Mouse (Mus musculus): ENCODE measurements around the gene Ngb. TPM values are rescaled to one million over a fixed set of nuclear protein-coding genes. Genes with fewer than 3 reads are reported as not detected.

The Ngb gene
- 1 to 10 TPM; 2.0 to 2.2 TPM for total RNA-seq (2021)

DNA sequence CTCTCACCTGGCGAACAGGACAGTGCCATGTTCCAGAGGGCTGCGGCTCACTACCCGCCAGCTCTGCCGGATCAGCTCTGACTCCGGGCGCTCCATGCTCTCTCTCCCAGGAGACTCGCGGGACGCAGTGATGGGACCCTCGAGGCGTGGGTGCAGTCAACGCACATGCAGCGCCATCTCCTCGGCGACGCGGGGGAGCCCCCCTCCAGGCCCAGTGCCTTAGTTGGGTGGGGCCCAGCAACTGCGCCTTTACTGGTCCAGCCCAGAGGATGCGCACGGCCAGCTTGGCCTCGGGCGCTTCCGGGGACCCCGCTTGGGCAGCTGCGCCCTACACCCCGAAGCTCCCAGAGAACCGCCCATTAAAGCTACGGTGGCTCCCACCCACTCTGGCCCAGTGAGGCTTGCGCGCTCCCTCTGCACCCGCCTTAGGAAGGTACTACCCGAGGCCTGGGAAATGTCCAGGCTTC lies at the start of gene Ngb:
Gene Ngb (minus strand): TSS at position 375 of the 467 bp plus-strand sequence.
- DNase-seq (ENCODE audit: extremely low spot score in 1 of 2, low spot score in 1 of 2) = no peak

DNA sequence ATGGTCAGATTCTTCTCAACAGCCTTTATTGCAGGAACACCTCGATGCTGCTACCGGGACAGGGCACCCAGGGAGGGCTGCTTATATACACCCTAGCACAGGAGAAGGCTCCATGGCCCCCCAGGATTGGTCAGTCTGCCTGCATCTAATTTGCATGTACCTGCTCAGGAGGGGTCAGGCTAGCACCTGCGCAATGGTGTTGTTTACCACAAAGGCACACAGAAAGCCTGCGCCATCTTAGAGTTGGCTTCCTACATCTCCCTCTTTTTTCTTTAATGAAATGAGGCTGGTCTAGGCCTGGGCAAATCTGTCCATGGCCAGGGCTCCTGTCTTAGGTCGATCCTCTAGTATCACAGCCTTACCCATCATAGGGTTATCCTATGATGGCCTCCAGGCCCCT lies 47.1 kb upstream of the Ngb start:
- no peak for DNase-seq (ENCODE audit: extremely low spot score in 1 of 2, low spot score in 1 of 2)

DNA sequence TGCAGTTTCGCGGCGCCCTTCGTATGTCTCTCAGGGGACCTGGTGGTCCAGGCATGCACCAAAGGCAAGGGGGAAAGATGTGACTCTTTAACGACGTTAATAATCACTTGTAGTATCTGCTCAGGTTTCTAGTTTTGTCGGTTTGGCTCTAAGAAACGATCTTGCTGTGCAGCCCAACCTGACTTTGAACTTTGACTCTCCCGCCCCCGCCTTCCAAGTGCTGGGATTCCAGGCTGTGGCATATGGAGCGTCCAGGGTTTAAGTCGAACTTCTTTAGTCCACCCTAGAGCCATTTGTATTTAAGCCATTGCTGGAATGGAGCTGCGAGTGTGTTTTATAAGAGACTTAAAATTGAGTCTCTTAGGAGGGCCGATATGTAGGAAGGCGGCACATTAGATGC lies 45.8 kb upstream of the Ngb start:
- DNase-seq (ENCODE audit: extremely low spot score in 1 of 2, low spot score in 1 of 2) = no peak

DNA sequence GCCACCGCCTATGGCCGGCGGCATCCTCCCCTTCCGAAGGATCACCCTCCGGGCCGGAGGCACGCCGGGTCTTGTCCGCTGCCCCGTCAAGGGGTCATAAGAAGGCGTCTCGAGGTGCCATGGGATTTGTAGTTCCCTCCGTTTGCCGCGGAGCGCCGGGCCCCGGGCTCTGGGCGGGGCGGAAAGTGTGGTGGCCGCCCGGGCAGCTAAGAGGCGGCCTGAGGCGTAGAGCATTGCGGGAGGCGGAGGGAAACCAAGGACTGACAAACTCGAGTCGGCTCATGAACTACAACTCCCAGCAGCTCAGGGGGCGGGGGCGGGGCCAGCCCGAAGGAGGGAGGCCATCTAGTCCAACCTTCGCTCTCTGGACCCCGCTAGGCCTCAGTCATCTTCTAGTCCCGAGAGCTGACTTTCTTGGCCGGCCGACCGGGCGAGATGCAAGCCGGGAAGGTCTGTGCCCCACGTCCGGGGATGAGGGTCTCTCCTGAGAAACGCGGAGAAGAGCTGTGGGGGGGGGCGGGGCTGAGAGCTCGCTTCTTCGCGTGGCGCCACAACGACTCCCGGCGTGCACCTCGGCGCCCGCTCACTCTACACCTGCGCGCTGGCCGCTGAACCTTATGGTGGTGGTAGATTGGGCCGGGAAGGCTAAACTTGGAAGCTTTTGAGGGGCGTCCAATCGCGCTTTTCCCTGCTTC lies 45.2 kb upstream of the Ngb start, which contains the start of gene Pomt2:
Gene Pomt2 (minus strand): TSS at position 574 of the 695 bp plus-strand sequence.
- peak; percentile 70 to 80 for DNase-seq (ENCODE audit: extremely low spot score in 1 of 2, low spot score in 1 of 2)

DNA sequence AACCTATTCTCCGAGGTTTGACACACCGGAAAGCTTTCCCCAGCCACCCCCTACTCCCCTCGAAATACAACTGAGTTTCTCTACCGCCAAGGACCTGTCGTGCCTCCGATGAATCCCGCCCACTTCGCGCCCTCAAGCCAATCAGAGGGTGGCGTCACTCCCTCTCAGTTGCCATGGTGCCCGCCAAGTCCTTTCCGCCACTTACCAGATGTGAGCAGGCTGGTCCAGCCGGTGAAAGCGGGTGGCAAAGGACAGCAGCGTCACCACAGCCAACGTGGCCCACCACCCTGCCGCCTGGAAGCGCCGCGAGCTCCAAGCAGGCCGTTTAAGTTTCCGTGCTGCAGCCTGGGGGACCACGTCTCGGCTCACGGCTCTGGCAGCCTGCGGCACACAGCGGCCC lies 44.6 kb upstream of the Ngb start, which contains the start of gene Gstz1:
Gene Gstz1 (plus strand): TSS at position 200 of the 400 bp plus-strand sequence.
- peak; percentile 72 to 79 for DNase-seq (ENCODE audit: extremely low spot score in 1 of 2, low spot score in 1 of 2)

DNA sequence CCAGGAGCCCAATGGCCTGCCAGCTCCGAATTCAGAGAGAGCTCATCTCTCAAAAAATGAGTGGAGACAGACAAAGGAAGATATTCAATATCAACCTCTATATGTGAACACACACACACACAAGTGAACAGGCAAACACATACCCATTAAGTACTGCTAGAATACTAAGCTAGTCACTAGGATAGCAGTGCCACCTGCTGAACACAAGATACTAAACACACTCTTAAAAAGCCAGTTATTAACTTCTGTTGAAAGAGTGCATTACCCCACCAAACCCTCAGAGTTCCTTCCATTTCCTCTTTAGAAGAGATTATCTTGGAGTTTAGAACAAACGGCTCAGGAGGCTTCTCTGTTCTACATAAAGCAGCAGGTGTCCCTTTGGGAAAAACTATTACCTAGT lies 39.8 kb upstream of the Ngb start:
- no peak for DNase-seq (ENCODE audit: extremely low spot score in 1 of 2, low spot score in 1 of 2)

DNA sequence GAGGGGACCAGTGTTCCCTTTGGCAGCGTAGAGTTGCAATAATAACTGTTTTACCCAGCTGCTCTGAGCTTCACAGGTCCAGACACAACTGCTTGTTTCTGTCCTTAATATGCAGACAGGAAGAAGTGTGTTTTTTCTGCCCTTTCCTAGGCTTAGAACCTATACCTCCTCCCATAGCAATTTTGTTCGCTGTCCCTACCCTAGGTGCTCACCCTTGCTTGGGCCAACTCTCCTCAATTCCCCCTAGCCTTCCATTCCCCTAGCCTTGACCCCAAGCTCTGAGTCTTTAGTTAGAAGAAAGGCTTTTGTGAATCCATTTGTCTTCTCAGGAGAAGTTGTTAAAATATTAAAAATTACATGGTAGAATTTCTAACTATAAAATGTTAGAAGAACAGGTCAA lies 36.4 kb upstream of the Ngb start:
- DNase-seq (ENCODE audit: extremely low spot score in 1 of 2, low spot score in 1 of 2) = no peak

DNA sequence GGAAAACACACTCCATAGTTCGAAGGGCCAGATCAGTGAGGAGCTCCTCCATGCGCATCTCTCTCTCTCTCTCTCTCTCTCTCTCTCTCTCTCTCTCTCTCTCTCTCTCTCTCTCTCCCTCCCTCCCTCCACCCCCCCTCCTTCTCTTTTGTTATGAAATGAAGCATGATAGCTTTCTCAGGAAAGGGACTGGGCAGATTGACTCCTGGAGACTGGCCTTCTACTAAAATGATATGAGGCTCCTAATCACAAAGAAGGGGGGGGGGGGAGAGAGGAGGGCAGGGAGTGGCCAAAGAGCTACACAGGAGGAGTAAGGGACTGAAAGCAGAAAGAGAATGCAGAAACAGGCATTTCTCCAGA lies 36.0 kb upstream of the Ngb start:
- no peak for DNase-seq (ENCODE audit: extremely low spot score in 1 of 2, low spot score in 1 of 2)

DNA sequence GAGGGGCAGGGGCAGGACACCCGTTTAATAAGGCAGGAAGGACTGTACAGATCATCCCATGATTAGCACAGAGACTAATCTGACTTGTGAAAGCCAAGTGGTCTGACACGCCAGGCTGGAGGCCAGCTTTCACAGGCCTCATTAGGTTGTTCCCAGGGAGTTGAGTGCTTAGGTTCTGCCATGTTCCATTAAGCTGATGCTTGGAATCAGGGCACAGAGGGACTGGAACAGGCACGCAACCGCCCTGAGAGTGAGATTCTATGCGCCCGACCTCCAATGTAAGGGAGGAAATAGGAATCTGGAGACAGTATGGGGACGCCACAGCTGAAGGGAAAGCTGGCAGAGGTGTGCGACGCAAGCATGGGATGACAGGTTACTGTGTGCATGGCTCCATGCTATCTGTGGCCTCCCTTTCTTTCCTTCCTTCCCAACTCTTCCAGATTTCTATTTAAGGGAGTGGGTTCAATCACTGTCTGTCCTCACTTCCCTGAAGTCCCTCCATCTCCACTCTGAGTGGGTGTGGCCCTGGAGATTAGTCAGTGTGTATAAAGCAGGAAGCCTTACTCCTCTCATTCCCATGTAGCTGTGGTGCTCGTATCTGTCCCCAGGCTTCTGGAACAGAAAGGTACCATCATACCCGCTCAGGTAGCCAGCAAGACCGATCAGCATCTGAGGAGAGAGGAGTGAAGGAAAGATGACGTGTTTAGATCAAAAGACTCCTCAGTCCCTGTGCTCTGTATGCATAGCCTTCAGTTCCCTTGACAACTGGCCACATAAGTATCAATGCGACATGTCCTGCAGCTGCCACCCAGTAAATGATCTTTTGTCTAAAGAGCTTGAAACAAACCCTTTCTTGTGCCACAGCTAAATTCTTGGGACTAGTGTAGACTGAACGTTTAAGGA lies 35.4 kb upstream of the Ngb start:
- DNase-seq (ENCODE audit: extremely low spot score in 1 of 2, low spot score in 1 of 2) = no peak

DNA sequence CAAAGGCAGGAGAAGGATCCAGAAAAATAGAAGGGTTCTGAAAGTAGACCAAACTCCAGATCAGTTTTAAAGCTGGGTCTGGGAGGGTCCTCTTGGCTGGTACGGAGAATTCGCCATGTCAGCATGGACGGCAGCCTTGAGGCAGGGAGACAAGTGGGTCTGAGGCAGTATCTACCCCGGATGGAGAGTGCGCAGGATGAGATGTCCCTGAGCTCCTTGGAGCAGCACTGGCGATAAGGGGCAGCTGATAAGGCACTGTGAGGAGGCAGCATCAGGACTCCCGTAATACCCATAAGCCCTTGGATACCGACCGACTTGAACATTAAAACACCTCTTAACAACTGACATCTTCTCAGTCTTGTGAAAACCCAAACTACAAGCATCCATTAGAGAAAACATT lies 30.4 kb upstream of the Ngb start:
- DNase-seq (ENCODE audit: extremely low spot score in 1 of 2, low spot score in 1 of 2) = no peak

DNA sequence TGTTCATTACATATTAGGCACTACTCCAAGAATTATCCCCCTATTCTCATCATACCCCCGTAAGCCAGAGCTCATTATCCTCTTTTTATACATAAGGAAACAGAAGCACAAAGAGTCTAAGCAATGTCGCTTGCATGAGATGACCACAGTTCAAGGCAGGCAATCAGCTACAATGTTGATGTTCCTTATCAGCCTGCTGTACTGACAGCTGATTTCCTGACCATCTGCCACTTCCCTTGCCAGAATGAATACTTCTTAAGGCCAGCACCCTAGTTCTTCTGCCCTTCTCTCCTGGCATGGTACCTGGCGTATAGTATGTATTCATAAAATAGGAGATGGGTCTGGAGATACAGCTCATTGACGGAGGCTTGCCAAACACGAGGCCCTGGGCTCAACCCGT lies 29.9 kb upstream of the Ngb start:
- no peak for DNase-seq (ENCODE audit: extremely low spot score in 1 of 2, low spot score in 1 of 2)

DNA sequence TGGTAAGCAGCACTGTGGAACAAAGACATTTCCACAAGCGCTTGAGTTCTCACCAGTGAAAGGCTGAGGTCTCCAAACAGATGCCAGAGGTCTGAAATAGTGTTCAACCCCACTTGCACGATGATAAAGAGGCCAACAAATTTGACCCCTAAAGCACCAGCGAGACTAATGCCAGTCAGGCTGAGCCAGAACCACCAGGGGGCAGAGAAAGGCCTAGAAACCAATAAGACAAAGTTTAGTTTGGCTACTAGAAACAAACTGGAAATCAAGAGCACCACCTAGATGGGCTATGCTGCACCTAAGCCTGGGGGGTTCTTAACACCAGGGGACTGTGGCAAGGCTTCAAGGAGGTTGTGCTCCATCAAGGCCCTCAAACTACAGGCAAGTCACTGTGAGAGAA lies 29.3 kb upstream of the Ngb start:
- peak in 1 of 2 experiments; percentile 24 for DNase-seq (ENCODE audit: extremely low spot score in 1 of 2, low spot score in 1 of 2)

DNA sequence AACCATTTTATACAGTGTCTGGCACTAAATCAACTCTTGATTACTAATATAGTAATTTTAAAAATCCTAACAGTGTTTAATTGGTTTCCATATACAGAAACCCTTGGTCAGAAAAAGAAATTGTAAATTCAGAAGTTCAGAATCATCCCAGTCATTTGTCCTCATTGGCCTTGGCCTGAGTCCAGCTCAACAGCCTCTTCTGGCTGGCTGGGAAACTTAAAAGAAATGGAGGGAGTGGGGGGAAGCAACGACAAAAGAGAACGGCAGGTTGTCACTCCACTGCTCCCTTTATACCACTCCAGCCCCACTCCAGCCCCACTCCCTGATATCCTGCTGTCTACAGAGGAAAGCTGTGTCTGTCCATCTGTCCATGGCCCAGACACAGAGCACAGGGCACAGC lies 28.8 kb upstream of the Ngb start:
- DNase-seq (ENCODE audit: extremely low spot score in 1 of 2, low spot score in 1 of 2) = no peak

DNA sequence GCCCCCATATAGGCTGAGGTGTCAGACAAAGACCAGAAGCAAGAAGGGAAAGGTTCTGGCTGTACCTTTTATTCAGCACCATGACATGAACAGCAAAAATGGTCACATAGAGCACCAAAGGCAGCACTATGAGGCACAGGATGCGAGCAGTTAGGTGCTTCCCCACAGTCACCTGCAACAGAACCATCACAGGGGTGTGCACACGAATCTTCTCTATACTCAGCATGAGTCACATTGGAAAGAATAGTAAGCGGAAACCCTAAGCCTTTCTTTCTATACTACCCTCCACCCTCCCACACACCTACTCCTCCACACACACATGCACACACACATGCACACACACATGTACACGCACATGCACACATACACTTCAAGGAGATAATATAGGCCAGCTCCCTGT lies 27.9 kb upstream of the Ngb start:
- DNase-seq (ENCODE audit: extremely low spot score in 1 of 2, low spot score in 1 of 2) = no peak

DNA sequence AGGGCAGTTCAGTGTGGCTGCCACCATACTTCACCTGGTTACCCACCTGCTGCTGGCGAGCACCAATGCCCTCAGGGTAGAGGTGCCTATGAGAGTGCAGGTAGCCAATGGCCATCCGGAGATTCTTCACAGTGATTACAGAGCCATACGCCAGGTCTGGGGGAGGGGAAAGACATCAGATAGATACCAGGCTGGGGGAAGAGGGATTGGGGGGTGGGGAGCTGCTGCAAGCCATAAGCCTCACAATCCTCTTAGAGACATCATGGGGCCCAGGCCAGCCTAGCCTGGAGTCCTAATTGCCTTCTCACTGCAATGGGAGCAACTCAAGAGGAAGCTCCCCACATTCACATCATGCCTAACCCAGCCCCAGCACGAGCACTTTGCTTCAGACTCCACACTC lies 24.9 kb upstream of the Ngb start:
- no peak for DNase-seq (ENCODE audit: extremely low spot score in 1 of 2, low spot score in 1 of 2)

DNA sequence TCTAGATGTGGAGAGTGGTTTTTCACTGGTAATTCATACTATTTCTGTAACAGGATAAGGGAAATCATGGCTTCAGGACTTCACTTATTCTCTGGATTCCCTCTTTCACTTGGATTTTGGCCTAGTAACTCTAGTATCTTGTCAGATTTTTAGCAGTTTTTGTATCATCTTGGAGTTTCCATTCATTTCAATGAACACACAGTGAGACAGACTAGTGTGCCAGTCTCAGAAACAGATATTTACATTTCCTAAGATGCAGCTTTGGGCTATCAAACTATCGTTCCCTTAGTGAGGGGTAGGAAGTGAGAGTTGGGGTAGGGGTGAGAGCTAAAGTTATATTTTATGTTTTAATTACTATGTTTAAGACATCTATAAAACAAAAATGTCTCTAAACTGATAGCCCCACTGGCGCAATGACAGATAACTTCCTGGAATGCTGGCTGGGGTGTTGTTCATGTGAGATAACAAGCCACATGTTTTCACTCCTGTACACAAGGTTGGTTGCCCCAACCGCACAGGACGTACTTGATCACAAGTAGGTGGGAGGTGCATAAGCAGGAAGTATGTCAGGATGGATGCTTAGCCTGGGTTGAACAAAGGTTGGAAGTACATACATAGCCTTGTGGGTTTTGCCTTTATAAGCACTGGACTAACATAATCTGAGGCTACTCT lies 19.7 kb upstream of the Ngb start:
- no peak for DNase-seq (ENCODE audit: extremely low spot score in 1 of 2, low spot score in 1 of 2)

DNA sequence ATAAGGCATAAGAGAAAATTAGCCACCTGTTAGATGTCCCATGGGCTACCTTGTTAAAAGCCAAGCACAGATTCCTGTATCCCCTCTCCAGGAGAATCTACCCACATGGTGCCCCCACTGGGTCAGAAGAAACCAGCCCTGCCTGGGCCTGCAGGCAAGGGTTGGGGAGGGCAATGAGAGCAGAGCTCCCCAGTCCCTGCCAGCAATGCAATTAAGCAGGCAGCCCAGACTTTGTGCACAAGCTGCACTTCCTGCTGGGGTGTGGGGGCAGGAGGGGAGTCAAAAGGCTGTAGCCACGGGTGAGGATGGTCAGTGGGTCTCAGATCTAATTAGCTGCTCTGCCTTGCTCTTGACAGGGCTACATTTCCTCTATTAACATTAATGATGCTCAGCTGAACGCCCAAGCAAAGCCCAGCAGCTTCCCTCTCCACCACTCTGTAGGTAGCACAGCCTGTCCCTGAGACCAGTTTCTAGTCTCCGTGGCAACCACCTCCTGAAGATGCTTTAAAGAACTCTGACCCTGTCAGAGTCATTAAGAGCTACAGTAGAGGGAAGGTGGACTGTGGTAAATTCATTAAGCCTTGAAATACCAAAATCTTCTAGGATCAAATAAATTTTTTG lies 5.1 kb upstream of the Ngb start:
- no peak for DNase-seq (ENCODE audit: extremely low spot score in 1 of 2, low spot score in 1 of 2)

DNA sequence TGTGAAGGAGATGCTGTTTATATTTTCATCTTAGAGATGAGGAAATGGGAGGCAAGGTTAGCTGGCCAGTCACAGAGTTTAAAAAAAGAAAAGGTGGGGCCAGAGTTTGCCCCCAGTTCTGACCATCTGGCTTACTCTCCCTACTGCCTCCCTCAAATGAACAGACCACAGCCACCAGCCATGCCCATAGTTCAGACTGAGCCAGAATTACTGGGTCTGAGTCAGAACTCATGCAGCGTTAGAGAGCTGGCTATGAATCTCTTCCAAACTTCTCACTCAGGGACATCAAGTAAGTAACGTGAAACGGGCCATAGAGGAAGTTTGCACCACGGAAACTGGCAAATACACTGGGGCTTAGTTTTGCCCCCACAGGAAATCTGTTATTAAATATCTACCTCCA lies 2.5 kb upstream of the Ngb start:
- DNase-seq (ENCODE audit: extremely low spot score in 1 of 2, low spot score in 1 of 2) = no peak

DNA sequence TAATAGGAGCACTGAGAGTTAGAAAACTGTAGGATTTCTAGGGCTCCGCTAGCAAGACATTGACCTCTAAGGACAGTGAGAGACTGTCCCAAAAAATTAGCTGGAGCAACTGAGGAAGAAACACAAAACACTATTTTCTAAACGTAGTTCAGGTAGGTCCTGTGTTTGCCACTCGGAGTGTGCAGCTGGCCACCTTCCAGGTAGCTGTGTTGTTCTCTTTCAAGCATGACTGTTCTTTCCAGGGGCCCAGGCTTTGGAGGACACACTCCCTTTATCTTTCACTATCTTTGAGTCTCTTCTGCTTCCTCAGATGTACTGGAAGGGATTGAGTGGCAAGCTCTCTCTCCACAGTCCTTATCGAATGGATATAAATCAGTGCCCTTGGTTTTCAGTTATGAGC lies 1.1 kb upstream of the Ngb start:
- DNase-seq (ENCODE audit: extremely low spot score in 1 of 2, low spot score in 1 of 2) = no peak

DNA sequence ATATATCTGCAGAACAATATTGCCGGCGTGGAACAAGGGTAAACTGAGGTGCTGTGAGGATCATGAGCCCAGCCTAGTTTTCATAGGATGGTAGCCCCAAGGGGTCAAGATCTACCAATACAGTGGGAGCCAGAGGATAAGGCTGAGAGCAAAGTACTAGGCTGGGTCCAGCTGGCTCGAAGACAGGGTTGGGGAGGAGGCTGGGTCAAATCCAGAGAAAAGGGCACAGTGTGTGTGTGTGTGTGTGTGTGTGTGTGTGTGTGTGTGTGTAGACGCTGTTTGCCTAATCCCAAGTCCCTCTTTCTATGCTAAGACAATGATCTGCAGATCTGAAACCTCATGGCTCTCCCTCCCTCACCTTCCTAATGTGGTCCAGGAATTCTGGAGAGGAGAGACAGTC lies 2.0 kb downstream of the Ngb start:
- no peak for DNase-seq (ENCODE audit: extremely low spot score in 1 of 2, low spot score in 1 of 2)

DNA sequence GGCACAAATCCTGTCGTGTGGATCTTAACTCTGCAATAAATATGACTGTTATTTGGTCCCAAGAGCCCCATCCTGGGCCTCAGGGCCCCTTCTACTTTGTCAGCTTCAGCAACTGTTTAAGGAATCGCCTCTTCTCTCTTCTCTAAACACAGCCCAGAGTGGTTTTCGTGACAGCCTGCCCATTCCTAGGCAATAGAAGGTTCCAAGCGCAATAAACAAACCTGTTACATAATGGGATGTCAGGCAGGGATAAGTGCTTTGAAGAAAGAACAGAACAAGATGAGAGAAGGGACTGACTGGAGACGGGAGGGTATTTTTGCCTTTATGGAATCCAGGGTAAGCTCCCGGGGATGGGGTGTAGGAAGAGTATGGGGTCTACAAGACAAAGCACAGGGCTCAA lies 8.7 kb downstream of the Ngb start:
- DNase-seq (ENCODE audit: extremely low spot score in 1 of 2, low spot score in 1 of 2) = no peak

Data from layer of hippocampus, postnatal 25 days (tissue).